Mouse (Mus musculus) frontal cortex, postnatal 14 days (tissue): Measurements from ENCODE around the gene Specc1.
A peak's percentile ranks its signal among the peaks of the same experiment; 100 is the strongest.

Experiments used
- DNase-seq, 2 experiments: peaks; one replicate each; pipeline ENCODE4 v3.0.0; 2022; ENCODE audit warnings: low spot score in 2 of 2

The Specc1 gene

GRCm38 (mm10) chr11:62087051-62087450, 130.5 kb downstream of the Specc1 start:
- no peak for DNase-seq

- no peak for DNase-seq
These were observed 132.1 kb downstream of the Specc1 start for GRCm38 (mm10) chr11:62088651-62089050.

- DNase-seq: no peak
These were observed 133.8 kb downstream of the Specc1 start for GRCm38 (mm10) chr11:62090321-62090720.

- no peak for DNase-seq
These were observed 146.9 kb downstream of the Specc1 start for GRCm38 (mm10) chr11:62103380-62103911.

- peak; percentile 14 to 35 for DNase-seq
These were observed 149.9 kb downstream of the Specc1 start for GRCm38 (mm10) chr11:62106401-62106871.

GRCm38 (mm10) chr11:62107272-62107836, 150.8 kb downstream of the Specc1 start:
- no peak for DNase-seq

GRCm38 (mm10) chr11:62118561-62118960, 162.0 kb downstream of the Specc1 start:
- DNase-seq: no peak

GRCm38 (mm10) chr11:62119871-62120270, 163.3 kb downstream of the Specc1 start:
- DNase-seq: no peak

- no peak for DNase-seq
These were observed 164.8 kb downstream of the Specc1 start for GRCm38 (mm10) chr11:62121365-62121764.

GRCm38 (mm10) chr11:62127692-62128091, 171.1 kb downstream of the Specc1 start:
- DNase-seq: peak; percentile 57 to 83

- DNase-seq: no peak
These were observed 171.6 kb downstream of the Specc1 start for GRCm38 (mm10) chr11:62128197-62128596.

GRCm38 (mm10) chr11:62130191-62130590, 173.6 kb downstream of the Specc1 start:
- no peak for DNase-seq

GRCm38 (mm10) chr11:62130685-62131295, 174.2 kb downstream of the Specc1 start:
- no peak for DNase-seq

GRCm38 (mm10) chr11:62131601-62132000, 175.0 kb downstream of the Specc1 start:
- DNase-seq: no peak

- no peak for DNase-seq
These were observed 177.6 kb downstream of the Specc1 start for GRCm38 (mm10) chr11:62134191-62134590.

- DNase-seq: no peak
These were observed 188.9 kb downstream of the Specc1 start for GRCm38 (mm10) chr11:62145216-62146110.

- DNase-seq: no peak
These were observed 190.1 kb downstream of the Specc1 start for GRCm38 (mm10) chr11:62146661-62147060.

- DNase-seq: no peak
These were observed 191.5 kb downstream of the Specc1 start for GRCm38 (mm10) chr11:62148026-62148425.

GRCm38 (mm10) chr11:62148449-62148848, 191.9 kb downstream of the Specc1 start:
- DNase-seq: no peak

- DNase-seq: no peak
These were observed 196.5 kb downstream of the Specc1 start for GRCm38 (mm10) chr11:62153057-62153456.

- DNase-seq: no peak
These were observed 203.2 kb downstream of the Specc1 start for GRCm38 (mm10) chr11:62159803-62160202.

GRCm38 (mm10) chr11:62161450-62161849, 204.9 kb downstream of the Specc1 start:
- DNase-seq: no peak
